Mouse (Mus musculus) ovary, adult 2 months (tissue): ENCODE data around the gene Krtap4-8. TPM values are rescaled to one million over a fixed set of nuclear protein-coding genes. Genes with fewer than 3 reads are reported as not detected.

Experiments used
- polyA plus RNA-seq: library from polyadenylated mRNA; depleted of rRNA; stranded (reverse); fragments of >200 nt; gene quantifications from 2 replicates; pipeline ENCODE4 v1.2.3, GENCODE M21; 2012; rRNA removed

Gene Krtap4-8
- polyA plus RNA-seq: not detected in 2 replicates

DNA sequence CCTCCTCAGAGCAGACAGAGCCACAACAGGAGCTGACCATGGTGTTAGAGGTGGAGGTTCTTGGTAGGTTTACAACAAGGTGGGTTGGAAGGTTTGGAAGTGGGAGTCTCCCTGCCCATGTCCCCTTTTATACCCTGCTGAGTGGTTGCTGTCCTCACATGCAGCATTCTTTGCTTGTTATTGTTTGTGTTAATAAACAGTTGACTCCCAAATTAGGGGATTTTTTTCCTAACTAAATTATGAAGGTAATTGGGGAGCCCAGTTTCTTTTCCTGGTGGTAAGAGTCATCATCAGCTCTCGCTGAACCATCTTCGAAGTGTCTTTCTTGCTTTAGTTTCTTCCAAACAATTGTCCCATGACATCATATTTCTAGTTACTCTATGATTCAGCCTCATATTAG, at the start of gene Krtap4-8:
Gene Krtap4-8, minus strand, starts transcription at position 101 of the 400 bp plus-strand sequence.

DNA sequence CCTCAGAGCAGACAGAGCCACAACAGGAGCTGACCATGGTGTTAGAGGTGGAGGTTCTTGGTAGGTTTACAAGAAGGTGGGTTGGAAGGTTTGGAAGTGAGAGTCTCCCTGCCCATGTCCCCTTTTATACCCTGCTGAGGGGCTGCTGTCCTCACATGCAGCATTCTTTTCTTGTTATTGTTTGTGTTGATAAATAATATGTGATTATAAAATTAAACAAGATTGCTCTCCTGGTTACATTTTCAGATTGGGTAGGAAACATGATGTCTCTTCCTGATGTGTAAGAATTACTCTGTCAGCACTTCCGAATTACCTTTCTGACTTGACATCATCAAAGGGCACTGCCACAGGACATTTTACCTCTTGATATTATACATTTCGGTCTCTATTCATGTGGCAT, 35.1 kb upstream of the Krtap4-8 start, which contains the start of gene Gm11564:
Gene Gm11564, minus strand, starts transcription at position 101 of the 400 bp plus-strand sequence.

DNA sequence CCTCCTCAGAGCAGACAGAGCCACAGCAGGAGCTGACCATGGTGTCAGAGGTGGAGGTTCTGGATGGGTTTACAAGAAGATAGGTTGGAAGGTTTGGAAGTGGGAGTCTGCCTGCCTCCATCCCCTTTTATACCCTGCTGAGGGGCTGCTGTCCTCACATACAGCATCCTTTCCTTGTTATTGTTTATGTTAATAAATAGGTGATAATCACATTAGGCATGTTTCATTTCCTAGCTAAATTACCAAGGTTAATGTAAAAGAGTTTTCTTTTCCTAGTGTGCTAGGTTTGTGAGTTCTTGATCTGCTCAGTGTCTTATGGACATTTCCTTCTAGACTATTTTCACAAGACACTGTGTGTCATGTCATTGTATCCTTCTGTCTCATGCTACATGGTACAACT, 29.3 kb upstream of the Krtap4-8 start, which contains the start of gene Krtap4-13:
Gene Krtap4-13, minus strand, starts transcription at position 101 of the 400 bp plus-strand sequence.

DNA sequence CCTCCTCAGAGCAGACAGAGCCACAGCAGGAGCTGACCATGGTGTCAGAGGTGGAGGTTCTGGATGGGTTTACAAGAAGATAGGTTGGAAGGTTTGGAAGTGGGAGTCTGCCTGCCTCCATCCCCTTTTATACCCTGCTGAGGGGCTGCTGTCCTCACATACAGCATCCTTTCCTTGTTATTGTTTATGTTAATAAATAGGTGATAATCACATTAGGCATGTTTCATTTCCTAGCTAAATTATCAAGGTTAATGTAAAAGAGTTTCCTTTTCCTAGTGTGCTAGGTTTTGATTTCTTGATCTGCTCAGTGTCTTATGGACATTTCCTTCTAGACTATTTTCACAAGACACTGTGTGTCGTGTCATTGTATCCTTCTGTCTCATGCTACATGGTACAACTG, 23.8 kb upstream of the Krtap4-8 start, which contains the start of gene Gm11554:
Gene Gm11554, minus strand, starts transcription at position 101 of the 400 bp plus-strand sequence.

DNA sequence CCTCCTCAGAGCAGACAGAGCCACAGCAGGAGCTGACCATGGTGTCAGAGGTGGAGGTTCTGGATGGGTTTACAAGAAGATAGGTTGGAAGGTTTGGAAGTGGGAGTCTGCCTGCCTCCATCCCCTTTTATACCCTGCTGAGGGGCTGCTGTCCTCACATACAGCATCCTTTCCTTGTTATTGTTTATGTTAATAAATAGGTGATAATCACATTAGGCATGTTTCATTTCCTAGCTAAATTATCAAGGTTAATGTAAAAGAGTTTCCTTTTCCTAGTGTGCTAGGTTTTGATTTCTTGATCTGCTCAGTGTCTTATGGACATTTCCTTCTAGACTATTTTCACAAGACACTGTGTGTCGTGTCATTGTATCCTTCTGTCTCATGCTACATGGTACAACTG, 18.3 kb upstream of the Krtap4-8 start, which contains the start of gene Gm11569:
Gene Gm11569, minus strand, starts transcription at position 101 of the 400 bp plus-strand sequence.

DNA sequence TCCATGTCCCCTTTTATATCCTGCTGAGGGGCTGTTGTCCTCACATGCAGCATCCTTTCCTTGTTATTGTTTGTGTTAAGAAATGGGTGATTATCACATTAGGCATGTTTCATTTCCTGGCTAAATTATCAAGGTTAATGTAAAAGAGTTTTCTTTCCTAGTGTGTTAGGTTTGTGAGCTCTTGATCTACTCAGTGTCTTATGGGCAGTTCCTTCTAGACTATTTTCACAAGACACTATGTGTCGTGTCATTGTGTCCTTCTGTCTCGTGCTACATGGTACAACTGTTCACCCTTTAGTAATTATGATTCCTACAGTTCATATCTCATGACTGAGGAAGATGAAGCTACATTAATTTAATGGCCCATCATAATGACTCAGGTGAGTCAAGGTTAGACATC, 12.9 kb upstream of the Krtap4-8 start, which contains the start of gene Gm11596:
Gene Gm11596, minus strand, starts transcription at position 101 of the 400 bp plus-strand sequence.

DNA sequence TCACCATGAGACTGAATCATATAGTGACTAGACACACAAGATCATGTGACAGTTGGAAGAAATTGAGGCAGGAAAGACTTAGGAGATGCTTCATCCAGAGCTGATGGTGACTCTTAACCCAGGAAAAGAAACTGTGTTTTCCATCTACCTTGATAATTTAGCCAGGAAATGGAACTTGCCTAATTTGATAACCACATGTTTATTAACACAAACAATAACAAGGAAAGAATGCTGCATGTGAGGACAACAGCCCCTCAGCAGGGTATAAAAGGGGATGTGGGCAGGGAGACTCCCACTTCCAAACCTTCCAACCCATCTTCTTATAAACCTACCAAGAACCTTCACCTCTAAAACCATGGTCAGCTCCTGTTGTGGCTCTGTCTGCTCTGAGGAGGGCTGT, 4.4 kb upstream of the Krtap4-8 start, which contains the start of gene Krtap4-9:
Gene Krtap4-9, plus strand, starts transcription at position 301 of the 400 bp plus-strand sequence.

DNA sequence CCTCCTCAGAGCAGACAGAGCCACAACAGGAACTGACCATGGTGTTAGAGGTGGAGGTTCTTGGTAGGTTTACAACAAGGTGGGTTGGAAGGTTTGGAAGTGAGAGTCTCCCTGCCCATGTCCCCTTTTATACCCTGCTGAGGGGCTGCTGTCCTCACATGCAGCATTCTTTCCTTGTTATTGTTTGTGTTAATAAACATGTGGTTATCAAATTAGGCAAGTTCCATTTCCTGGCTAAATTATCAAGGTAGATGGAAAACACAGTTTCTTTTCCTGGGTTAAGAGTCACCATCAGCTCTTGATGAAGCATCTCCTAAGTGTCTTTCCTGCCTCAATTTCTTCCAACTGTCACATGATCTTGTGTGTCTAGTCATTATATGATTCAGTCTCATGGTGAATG, 7.7 kb downstream of the Krtap4-8 start, which contains the start of gene Gm11595:
Gene Gm11595, minus strand, starts transcription at position 101 of the 400 bp plus-strand sequence.

DNA sequence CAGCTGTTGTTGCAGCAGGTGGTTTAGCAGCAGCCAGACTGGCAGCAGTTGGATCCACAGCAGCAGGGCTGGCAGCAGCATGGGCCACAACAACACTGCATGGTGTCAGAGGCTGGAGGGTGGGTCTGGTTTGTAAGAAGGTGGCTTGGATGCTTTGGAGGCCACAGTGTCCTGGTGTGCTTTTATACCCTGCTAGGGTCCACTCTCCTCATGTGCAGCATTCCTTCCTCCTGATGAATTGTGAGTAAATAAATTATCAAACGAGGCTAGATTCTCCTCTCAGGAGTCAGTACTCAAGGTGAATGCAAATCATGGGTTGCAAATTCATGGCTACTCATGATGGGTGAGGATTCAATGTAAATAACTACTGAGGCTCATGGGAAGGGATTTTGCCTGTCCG, 46.3 kb downstream of the Krtap4-8 start, which contains the start of gene Gm14180:
Gene Gm14180, minus strand, starts transcription at position 101 of the 400 bp plus-strand sequence.

Other genes starting within 250 kb of the Krtap4-8 start
- gene Krt40, start 237.5 kb downstream of the Krtap4-8 start, polyA plus RNA-seq: not detected in 2 replicates
- gene Krtap3-3, start 229.8 kb downstream of the Krtap4-8 start, polyA plus RNA-seq: not detected in 2 replicates
- gene Krtap3-2, start 223.9 kb downstream of the Krtap4-8 start, polyA plus RNA-seq: not detected in 2 replicates
- not detected in 2 replicates for gene Gm11939, start 221.2 kb downstream of the Krtap4-8 start, polyA plus RNA-seq
- not detected in 2 replicates for gene Krtap3-1, start 214.1 kb downstream of the Krtap4-8 start, polyA plus RNA-seq
- not detected in 2 replicates for gene Krtap1-5, start 199.7 kb downstream of the Krtap4-8 start, polyA plus RNA-seq
- gene Krtap1-4, start 197.1 kb downstream of the Krtap4-8 start, polyA plus RNA-seq: not detected in 2 replicates
- gene Krtap1-3, start 189.4 kb downstream of the Krtap4-8 start, polyA plus RNA-seq: not detected in 2 replicates
- gene Krtap9-3, start 182.6 kb downstream of the Krtap4-8 start, polyA plus RNA-seq: not detected in 2 replicates
- gene Gm11938, start 177.4 kb downstream of the Krtap4-8 start, polyA plus RNA-seq: not detected in 2 replicates
- not detected in 2 replicates for gene Gm11937, start 170.5 kb downstream of the Krtap4-8 start, polyA plus RNA-seq
- gene Krtap2-4, start 165.9 kb downstream of the Krtap4-8 start, polyA plus RNA-seq: not detected in 2 replicates
- 0.18 and 0.21 TPM in 2 replicates for gene Gm11562, start 160.3 kb downstream of the Krtap4-8 start, polyA plus RNA-seq
- not detected in 2 replicates for gene Krtap4-1, start 152.5 kb downstream of the Krtap4-8 start, polyA plus RNA-seq
- not detected in 2 replicates for gene Krtap4-2, start 145.6 kb downstream of the Krtap4-8 start, polyA plus RNA-seq
- gene Krtap4-7, start 136.6 kb downstream of the Krtap4-8 start, polyA plus RNA-seq: not detected in 2 replicates
- gene Gm11555, start 130.5 kb downstream of the Krtap4-8 start, polyA plus RNA-seq: not detected in 2 replicates
- gene Gm11563, start 121.7 kb downstream of the Krtap4-8 start, polyA plus RNA-seq: not detected in 2 replicates
- 0.18 and 0.26 TPM in 2 replicates for gene Krtap4-6, start 114.7 kb downstream of the Krtap4-8 start, polyA plus RNA-seq
- gene Gm14190, start 90.0 kb downstream of the Krtap4-8 start, polyA plus RNA-seq: not detected in 2 replicates
- not detected in 2 replicates for gene Gm14180, start 46.4 kb downstream of the Krtap4-8 start, polyA plus RNA-seq
- not detected in 2 replicates for gene Gm11595, start 7.8 kb downstream of the Krtap4-8 start, polyA plus RNA-seq
- not detected in 2 replicates for gene Krtap4-9, start 4.5 kb upstream of the Krtap4-8 start, polyA plus RNA-seq
- gene Gm11596, start 12.8 kb upstream of the Krtap4-8 start, polyA plus RNA-seq: not detected in 2 replicates
- gene Gm11569, start 18.2 kb upstream of the Krtap4-8 start, polyA plus RNA-seq: not detected in 2 replicates
- not detected in 2 replicates for gene Gm11554, start 23.7 kb upstream of the Krtap4-8 start, polyA plus RNA-seq
- not detected in 2 replicates for gene Krtap4-13, start 29.2 kb upstream of the Krtap4-8 start, polyA plus RNA-seq
- not detected in 2 replicates for gene Gm11564, start 35.0 kb upstream of the Krtap4-8 start, polyA plus RNA-seq
- gene 2300003K06Rik, start 57.4 kb upstream of the Krtap4-8 start, polyA plus RNA-seq: not detected in 2 replicates
- not detected in 2 replicates for gene Krtap4-16, start 70.9 kb upstream of the Krtap4-8 start, polyA plus RNA-seq
- gene Gm11568, start 77.2 kb upstream of the Krtap4-8 start, polyA plus RNA-seq: not detected in 2 replicates
- gene Gm11559, start 83.8 kb upstream of the Krtap4-8 start, polyA plus RNA-seq: not detected in 2 replicates
- gene Krtap9-1, start 92.7 kb upstream of the Krtap4-8 start, polyA plus RNA-seq: not detected in 2 replicates
- gene Gm11567, start 98.5 kb upstream of the Krtap4-8 start, polyA plus RNA-seq: not detected in 2 replicates
- gene Krtap31-1, start 127.2 kb upstream of the Krtap4-8 start, polyA plus RNA-seq: not detected in 2 replicates
- gene Gm11565, start 134.0 kb upstream of the Krtap4-8 start, polyA plus RNA-seq: not detected in 2 replicates
- not detected in 2 replicates for gene Krtap31-2, start 155.6 kb upstream of the Krtap4-8 start, polyA plus RNA-seq
- not detected in 2 replicates for gene Krtap9-5, start 167.8 kb upstream of the Krtap4-8 start, polyA plus RNA-seq
- gene Krtap29-1, start 198.3 kb upstream of the Krtap4-8 start, polyA plus RNA-seq: not detected in 2 replicates
- gene Krtap16-1, start 205.9 kb upstream of the Krtap4-8 start, polyA plus RNA-seq: not detected in 2 replicates
- 0.23 TPM in 1 of 2 replicates, not detected in the other for gene Krtap17-1, start 213.3 kb upstream of the Krtap4-8 start, polyA plus RNA-seq
- not detected in 2 replicates for gene Krt33a, start 235.5 kb upstream of the Krtap4-8 start, polyA plus RNA-seq
- not detected in 2 replicates for gene Krt33b, start 249.2 kb upstream of the Krtap4-8 start, polyA plus RNA-seq